Mouse (Mus musculus): Measurements from ENCODE around the gene Tmem177. TPM values are rescaled to one million over a fixed set of nuclear protein-coding genes. Genes with fewer than 3 reads are reported as not detected.

Gene Tmem177
- polyA plus RNA-seq, 1 experiment = not detected

DNA sequence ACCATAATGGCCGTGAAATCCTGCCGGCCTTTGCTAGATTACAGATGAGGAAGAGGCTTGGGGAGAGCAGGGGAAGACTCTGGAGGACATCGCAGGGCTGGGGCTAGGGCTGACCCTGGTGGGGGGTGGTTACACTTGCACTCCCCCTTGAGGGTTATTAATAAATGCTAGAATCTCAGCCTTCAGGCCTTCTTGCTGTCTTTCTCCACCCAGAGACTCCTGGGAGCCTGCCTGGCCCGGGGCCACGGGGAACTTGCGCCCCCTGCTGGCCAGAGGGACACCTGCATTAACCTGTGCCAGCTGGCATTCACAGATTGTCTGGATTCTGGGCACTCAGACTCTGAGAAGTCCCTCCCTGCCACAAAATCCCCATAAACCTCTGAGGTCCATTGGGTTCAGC is 18.1 kb downstream of the Tmem177 start:
- Histone ChIP-seq H3K4me1 (ENCODE audit: control insufficient read depth, insufficient read depth, low read length) (peaks cover 23% of the 10 kb centered on the region), H3K27ac (ENCODE audit: insufficient read depth, low read depth, low read length) (no peak overlapping the region), H3K4me3 (ENCODE audit: insufficient read depth, low read depth, low read length) (no peak overlapping the region)
- WGBS = 35% methylated on average over 6 of the region's 6 CpGs
- peak; percentile 83 for TF ChIP-seq CTCF (IDR thresholded peaks at IDR 0.05; ENCODE audit: insufficient read depth, low read depth, low read length)
- no peak for TF ChIP-seq POLR2A (IDR thresholded peaks at IDR 0.05; ENCODE audit: insufficient read depth, low read depth, low read length)

- TF ChIP-seq POLR2A (IDR thresholded peaks at IDR 0.05; ENCODE audit: insufficient read depth, low read depth, low read length) (no peak), CTCF (IDR thresholded peaks at IDR 0.05; ENCODE audit: insufficient read depth, low read depth, low read length) (no peak)
- H3K27ac ChIP-seq (ENCODE audit: insufficient read depth, low read depth, low read length) = no peak overlapping the region
- H3K4me3 ChIP-seq (ENCODE audit: insufficient read depth, low read depth, low read length) = no peak overlapping the region
- peaks cover 23% of the 10 kb centered on the region for H3K4me1 ChIP-seq (ENCODE audit: control insufficient read depth, insufficient read depth, low read length)
- 76% methylated on average over 3 of the region's 3 CpGs for WGBS
Measured at GRCm38 (mm10) chr1:119893600-119893999, 19.4 kb downstream of the Tmem177 start.

DNA sequence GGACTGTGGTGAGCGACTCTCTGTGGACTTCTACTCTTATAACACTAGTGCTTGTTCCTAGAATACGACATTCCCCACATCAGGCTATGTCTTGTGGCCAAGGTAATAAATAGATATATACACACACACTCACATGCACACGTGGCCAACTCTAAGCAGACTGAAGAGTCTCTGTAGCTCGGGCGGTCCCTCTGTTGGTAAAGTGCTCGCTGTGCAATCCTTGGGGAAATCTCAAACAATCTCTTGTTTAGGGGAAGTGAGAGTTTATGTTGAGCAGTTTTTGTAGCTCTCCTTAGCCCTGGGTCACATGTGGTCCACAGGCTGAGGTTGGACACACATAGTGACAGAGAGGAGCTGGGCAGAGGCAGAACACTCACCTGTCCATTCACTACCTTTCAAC is 20.1 kb downstream of the Tmem177 start:
- no peak overlapping the region for H3K4me3 ChIP-seq (ENCODE audit: insufficient read depth, low read depth, low read length)
- H3K27ac ChIP-seq (ENCODE audit: insufficient read depth, low read depth, low read length) = no peak overlapping the region
- TF ChIP-seq CTCF (IDR thresholded peaks at IDR 0.05; ENCODE audit: insufficient read depth, low read depth, low read length) (no peak), POLR2A (IDR thresholded peaks at IDR 0.05; ENCODE audit: insufficient read depth, low read depth, low read length) (no peak)
- 68% methylated on average over 6 of the region's 6 CpGs for WGBS
- H3K4me1 ChIP-seq (ENCODE audit: control insufficient read depth, insufficient read depth, low read length) = peaks cover 23% of the 10 kb centered on the region

DNA sequence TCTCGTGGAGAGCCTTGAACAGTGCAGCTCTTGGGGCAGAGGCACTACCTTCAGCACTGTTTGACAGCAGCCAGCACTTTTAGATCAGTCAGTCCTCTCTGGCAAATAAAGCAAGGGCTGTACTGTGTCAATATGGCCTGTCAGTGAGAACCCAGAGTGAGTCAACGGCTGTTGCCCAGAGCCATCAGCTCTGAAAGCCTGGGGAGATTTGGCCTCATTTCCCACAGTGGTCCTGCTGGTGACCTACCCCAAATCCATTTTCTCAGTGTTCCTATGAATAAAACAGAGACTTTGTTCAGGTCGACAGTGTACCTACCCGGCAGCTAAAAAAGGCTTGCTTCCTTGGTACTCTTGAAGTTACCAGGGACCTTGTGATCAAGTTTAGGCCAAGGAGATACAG is 21.1 kb downstream of the Tmem177 start:
- H3K4me3 ChIP-seq (ENCODE audit: insufficient read depth, low read depth, low read length) = no peak overlapping the region
- H3K4me1 ChIP-seq (ENCODE audit: control insufficient read depth, insufficient read depth, low read length) = peaks cover 23% of the 10 kb centered on the region
- 31% methylated on average over 4 of the region's 4 CpGs for WGBS
- H3K27ac ChIP-seq (ENCODE audit: insufficient read depth, low read depth, low read length) = peak overlapping the region; percentile 91
- TF ChIP-seq POLR2A (IDR thresholded peaks at IDR 0.05; ENCODE audit: insufficient read depth, low read depth, low read length) (no peak), CTCF (IDR thresholded peaks at IDR 0.05; ENCODE audit: insufficient read depth, low read depth, low read length) (no peak)

DNA sequence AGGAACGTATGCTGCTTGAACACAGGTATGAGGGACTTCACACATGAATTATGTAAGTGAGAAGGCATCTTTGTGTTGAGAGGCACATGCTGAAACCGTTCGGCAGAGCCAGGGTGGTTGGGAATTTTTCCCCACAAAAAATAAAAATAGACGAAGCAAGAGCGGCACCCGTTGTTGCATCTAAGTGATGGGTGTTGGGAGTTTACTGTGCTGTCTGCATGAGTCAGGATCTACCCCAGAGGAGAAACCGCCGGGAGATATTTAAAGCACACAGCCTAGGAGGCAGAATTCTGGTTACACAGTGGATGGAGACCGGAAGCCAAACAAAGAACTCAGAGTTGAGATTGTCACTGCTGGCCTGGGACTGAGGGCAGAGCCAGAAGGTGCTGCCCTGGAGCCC is 21.9 kb downstream of the Tmem177 start:
- Histone ChIP-seq H3K4me1 (ENCODE audit: control insufficient read depth, insufficient read depth, low read length) (peaks cover 30% of the 10 kb centered on the region), H3K27ac (ENCODE audit: insufficient read depth, low read depth, low read length) (peak overlapping the region; percentile 91), H3K4me3 (ENCODE audit: insufficient read depth, low read depth, low read length) (no peak overlapping the region)
- TF ChIP-seq POLR2A (IDR thresholded peaks at IDR 0.05; ENCODE audit: insufficient read depth, low read depth, low read length) = no peak
- 27% methylated on average over 9 of the region's 9 CpGs for WGBS

DNA sequence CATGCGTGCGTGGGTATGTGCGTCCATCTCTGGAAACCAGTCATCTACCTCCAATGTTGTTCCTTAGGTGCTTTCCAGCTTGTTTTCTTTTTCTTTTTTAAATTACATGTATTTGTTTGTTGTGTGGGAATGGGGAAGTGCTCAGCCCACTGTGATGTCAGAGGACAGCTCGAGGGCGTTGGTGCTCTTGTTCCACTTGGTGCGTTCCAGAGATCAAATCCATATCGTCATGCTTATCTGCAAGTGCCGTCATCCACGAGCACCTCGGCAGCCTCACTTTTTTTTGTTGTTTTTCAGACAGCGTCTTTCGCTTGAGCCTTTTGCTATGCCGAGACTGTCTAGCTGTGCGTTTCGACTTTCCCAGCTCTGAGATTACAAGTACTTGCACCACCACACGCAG is 23.7 kb downstream of the Tmem177 start:
- H3K4me1 ChIP-seq (ENCODE audit: control insufficient read depth, insufficient read depth, low read length) = peaks cover 31% of the 10 kb centered on the region
- no peak overlapping the region for H3K4me3 ChIP-seq (ENCODE audit: insufficient read depth, low read depth, low read length)
- no peak for TF ChIP-seq CTCF (IDR thresholded peaks at IDR 0.05; ENCODE audit: insufficient read depth, low read depth, low read length)
- no peak for TF ChIP-seq POLR2A (IDR thresholded peaks at IDR 0.05; ENCODE audit: insufficient read depth, low read depth, low read length)
- H3K27ac ChIP-seq (ENCODE audit: insufficient read depth, low read depth, low read length) = no peak overlapping the region
- 86% methylated on average over 16 of the region's 16 CpGs for WGBS

DNA sequence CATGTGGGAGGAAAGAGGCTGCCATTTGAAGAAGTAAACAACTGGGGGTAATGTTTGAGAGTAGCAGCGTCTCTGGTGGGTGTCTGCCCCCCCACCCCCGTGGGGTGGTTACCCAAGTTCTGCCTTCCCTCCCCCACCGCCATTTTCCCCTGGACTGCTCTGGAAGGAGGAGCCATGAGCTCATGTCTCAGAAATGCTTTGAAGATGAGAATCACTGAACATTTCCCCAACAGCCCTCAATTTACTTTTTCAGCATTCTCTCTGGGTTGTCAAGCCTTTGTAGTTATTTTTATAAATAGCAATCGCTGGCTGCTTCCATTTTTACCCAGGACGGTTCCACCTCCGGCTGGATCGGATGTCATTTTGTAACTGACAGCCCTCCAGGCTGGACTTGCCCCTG is 26.7 kb downstream of the Tmem177 start:
- 19% methylated on average over 7 of the region's 7 CpGs for WGBS
- Histone ChIP-seq H3K4me1 (ENCODE audit: control insufficient read depth, insufficient read depth, low read length) (peaks cover 18% of the 10 kb centered on the region), H3K4me3 (ENCODE audit: insufficient read depth, low read depth, low read length) (no peak overlapping the region), H3K27ac (ENCODE audit: insufficient read depth, low read depth, low read length) (no peak overlapping the region)
- TF ChIP-seq POLR2A (IDR thresholded peaks at IDR 0.05; ENCODE audit: insufficient read depth, low read depth, low read length) (no peak), CTCF (IDR thresholded peaks at IDR 0.05; ENCODE audit: insufficient read depth, low read depth, low read length) (no peak)

GRCm38 (mm10) chr1:119884272-119884671 is 28.7 kb downstream of the Tmem177 start:
- WGBS = 71% methylated on average over 3 of the region's 3 CpGs
- Histone ChIP-seq H3K27ac (ENCODE audit: insufficient read depth, low read depth, low read length) (no peak overlapping the region), H3K4me1 (ENCODE audit: control insufficient read depth, insufficient read depth, low read length) (peaks cover 12% of the 10 kb centered on the region), H3K4me3 (ENCODE audit: insufficient read depth, low read depth, low read length) (no peak overlapping the region)
- TF ChIP-seq CTCF (IDR thresholded peaks at IDR 0.05; ENCODE audit: insufficient read depth, low read depth, low read length) (no peak), POLR2A (IDR thresholded peaks at IDR 0.05; ENCODE audit: insufficient read depth, low read depth, low read length) (no peak)

- TF ChIP-seq POLR2A (IDR thresholded peaks at IDR 0.05; ENCODE audit: insufficient read depth, low read depth, low read length) (no peak), CTCF (IDR thresholded peaks at IDR 0.05; ENCODE audit: insufficient read depth, low read depth, low read length) (no peak)
- Histone ChIP-seq H3K4me3 (ENCODE audit: insufficient read depth, low read depth, low read length) (no peak overlapping the region), H3K4me1 (ENCODE audit: control insufficient read depth, insufficient read depth, low read length) (peaks cover 6% of the 10 kb centered on the region), H3K27ac (ENCODE audit: insufficient read depth, low read depth, low read length) (peak overlapping the region; percentile 71; the same call in 1 of the 2 replicates)
- 47% methylated on average over 7 of the region's 7 CpGs for WGBS
Measured at GRCm38 (mm10) chr1:119878909-119879308, 34.1 kb downstream of the Tmem177 start.

- H3K27ac ChIP-seq (ENCODE audit: insufficient read depth, low read depth, low read length) = no peak overlapping the region
- WGBS = 89% methylated on average over 4 of the region's 4 CpGs
- TF ChIP-seq POLR2A (IDR thresholded peaks at IDR 0.05; ENCODE audit: insufficient read depth, low read depth, low read length) (no peak), CTCF (IDR thresholded peaks at IDR 0.05; ENCODE audit: insufficient read depth, low read depth, low read length) (no peak)
- H3K4me1 ChIP-seq (ENCODE audit: control insufficient read depth, insufficient read depth, low read length) = peaks cover 6% of the 10 kb centered on the region
- H3K4me3 ChIP-seq (ENCODE audit: insufficient read depth, low read depth, low read length) = no peak overlapping the region
Measured at GRCm38 (mm10) chr1:119877469-119877868, 35.5 kb downstream of the Tmem177 start.
